Mouse (Mus musculus) layer of hippocampus, postnatal 25 days (tissue): Measurements from ENCODE around the gene Neu2. TPM values are rescaled to one million over a fixed set of nuclear protein-coding genes. Genes with fewer than 3 reads are reported as not detected.

Source experiments
- DNase-seq, 2 experiments: peaks; one replicate each; pipeline ENCODE4 v3.0.0; 2022; ENCODE audit warnings: mixed read lengths in 2 of 2, low spot score in 1 of 2; ENCODE audit errors: extremely low spot score in 1 of 2
- total RNA-seq, 2 experiments: library from RNA; stranded (reverse); gene quantifications; 2 replicates each; pipeline ENCODE4 v1.2.3; 2021

Neu2 gene
- total RNA-seq, 2 experiments from 2014 or later = 0.71 to 0.80 TPM

GRCm38 (mm10) chr1:87607385-87608091 lies 97.8 kb downstream of the Neu2 start:
- DNase-seq = peak; percentile 46 to 51

DNA sequence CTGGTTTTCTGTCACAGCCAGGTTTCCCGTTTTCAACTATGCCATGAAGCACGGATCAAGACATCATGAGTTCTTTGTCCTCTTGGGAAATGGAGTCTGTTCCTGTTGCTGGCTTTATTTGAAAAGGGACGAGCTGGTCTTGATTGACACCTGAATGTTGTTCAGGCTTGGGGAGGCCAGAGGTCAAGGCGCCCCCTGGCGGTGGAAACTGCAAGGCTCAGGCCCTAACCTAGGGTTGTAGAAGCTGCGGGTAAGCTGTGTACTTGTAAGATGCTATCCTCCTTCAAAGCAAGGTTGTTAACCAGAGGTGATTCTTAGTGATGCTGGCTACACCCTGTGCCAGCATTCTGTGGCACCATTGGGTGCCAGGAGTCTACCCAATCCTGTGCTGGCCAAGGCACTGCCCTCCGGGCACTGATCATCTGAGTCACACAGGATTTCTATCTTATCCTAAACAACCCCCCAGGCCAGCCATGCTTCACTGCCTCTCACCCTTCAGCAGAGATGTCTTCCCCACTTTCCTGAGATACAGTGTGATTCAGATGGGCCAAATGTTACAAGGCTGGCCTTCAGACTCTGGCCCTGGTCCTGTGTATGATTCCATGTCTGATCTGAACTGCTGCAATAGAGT lies 98.8 kb downstream of the Neu2 start:
- peak; percentile 37 to 71 for DNase-seq

DNA sequence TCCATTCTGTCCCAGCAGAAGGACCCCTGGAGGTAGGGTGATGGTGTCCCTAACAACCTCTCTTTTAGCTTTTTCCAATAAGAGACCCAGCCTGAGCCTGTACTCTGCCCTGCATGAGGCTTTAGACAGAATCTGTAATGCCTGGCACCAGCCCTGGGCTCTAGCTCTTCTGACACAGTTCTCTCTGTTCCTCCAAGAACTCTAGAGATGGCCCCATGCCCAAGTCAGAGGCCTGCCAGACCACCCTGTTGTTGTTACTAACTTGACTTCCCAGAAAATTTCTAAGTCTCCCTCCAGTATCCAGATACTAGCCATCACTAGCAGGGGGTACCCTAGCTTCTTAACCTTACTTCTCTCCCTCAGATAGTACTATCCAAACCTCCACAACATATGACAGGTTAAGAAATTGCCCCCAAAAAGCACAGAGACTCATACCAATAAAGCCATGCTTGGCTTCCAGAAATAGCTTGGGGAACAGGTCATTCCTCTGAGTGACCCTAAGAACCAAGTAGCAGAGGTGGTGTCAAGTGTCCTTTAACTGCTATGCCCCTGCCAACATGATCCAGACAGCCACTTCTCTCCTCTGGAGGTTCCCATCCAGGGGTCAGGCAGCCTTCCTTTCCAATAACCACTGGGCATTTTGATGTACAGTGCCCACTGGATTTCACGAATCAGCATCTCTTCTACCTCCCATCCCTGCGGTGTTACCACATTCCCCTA lies 105.0 kb downstream of the Neu2 start:
- DNase-seq = no peak

DNA sequence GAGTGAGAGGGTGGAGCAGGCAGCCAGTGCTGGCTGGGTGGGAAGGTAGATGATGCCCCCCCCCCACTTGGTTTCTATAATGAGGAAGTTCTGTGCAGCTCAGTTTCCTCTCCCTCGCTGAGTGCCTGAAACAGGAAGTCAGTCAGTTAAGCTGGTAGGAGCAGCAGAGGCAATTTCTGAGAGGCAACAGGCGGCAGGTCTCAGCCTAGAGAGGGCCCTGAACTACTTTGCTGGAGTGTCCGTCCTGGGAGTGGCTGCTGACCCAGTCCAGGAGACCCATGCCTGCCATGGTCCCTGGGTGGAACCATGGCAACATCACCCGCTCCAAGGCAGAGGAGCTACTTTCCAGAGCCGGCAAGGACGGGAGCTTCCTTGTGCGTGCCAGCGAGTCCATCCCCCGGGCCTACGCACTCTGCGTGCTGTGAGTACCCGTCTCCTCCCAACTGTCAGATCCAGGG lies 110.6 kb downstream of the Neu2 start, which contains the start of gene Inpp5d:
TSS of gene Inpp5d (plus strand) at position 102 of the 458 bp plus-strand sequence.
- no peak for DNase-seq

GRCm38 (mm10) chr1:87620693-87621092 lies 111.0 kb downstream of the Neu2 start:
- no peak for DNase-seq

DNA sequence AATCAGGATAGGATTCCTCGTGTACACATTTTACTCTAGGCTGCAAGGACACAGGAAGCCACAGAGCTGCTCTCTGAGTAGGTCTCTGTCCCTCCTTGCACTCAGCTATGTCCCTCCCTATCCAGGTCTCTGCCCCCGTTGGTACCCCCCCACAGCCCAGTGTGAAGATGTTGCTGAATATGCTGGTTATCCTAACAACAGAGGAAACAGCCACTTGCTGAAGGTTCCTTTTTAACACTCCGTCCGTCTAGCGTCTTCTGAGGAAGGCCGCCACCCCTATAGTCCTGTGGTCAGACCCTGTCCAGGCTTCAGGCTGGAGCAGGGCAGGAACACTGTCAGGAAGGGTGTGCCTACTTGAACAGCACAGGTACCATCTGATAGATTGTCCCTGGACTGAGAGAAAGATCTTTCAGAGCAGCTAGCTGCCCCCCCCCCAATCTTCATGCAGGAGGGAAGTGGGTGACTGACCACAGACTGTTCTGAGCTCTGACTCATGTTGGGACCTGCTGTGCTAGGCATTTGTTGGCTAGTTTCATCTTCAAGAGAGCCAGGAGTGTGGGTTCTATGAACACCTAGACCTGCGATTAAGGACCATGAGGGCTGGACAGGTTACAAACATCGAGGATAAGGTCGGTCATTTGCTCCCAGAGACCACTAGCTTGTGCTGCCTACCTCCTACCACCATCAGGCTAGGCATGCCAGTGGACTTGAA lies 111.6 kb downstream of the Neu2 start:
- DNase-seq = no peak

DNA sequence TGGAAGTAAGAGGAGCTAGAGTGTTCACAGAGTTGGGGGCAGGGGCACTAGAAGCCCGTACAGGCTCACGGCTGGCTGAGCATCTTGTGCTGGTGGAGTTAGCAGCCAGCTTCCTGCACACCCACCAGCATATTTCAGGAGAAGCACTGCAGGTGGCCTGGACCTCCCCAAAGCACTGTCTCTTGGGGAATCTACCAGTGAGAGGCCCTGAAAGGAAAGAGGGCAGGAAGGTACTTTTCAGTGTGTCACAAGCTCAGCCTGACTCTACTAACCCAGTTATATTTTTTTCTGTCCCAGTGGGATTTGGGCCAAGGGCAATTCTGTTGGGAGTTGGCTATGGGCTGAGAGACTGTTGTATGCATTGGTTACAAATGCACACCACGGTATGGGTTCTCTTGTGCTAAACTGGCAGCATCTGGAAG lies 112.2 kb downstream of the Neu2 start:
- peak in 1 of 2 experiments; percentile 19 for DNase-seq

- DNase-seq = no peak
Measured at GRCm38 (mm10) chr1:87623977-87624666, 114.4 kb downstream of the Neu2 start.

- no peak for DNase-seq
Measured at GRCm38 (mm10) chr1:87624826-87625225, 115.1 kb downstream of the Neu2 start.

GRCm38 (mm10) chr1:87625254-87626025 lies 115.8 kb downstream of the Neu2 start:
- DNase-seq = no peak

GRCm38 (mm10) chr1:87626344-87626743 lies 116.7 kb downstream of the Neu2 start:
- no peak for DNase-seq

- no peak for DNase-seq
Measured at GRCm38 (mm10) chr1:87628085-87628484, 118.4 kb downstream of the Neu2 start.

DNA sequence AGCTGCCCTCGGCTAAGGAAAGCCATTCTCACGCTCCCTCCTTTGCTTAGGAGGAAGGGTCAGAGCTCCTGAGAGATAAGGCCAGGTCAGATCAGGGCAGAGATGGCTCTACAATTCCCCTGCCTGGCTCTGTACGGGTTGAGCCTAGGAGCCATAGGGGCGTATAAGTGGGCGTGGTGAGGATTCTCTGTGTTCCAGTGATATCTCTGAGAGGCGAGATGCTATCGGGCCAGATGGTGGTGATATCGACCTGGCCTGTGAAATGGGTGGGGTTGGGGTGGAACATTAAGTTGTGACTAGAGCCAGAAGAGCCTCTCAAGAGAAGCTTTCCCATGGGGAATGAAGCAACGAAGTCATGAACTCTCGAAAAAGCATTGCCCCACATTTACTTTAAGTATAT lies 121.9 kb downstream of the Neu2 start:
- no peak for DNase-seq

GRCm38 (mm10) chr1:87632163-87632562 lies 122.5 kb downstream of the Neu2 start:
- DNase-seq = no peak

DNA sequence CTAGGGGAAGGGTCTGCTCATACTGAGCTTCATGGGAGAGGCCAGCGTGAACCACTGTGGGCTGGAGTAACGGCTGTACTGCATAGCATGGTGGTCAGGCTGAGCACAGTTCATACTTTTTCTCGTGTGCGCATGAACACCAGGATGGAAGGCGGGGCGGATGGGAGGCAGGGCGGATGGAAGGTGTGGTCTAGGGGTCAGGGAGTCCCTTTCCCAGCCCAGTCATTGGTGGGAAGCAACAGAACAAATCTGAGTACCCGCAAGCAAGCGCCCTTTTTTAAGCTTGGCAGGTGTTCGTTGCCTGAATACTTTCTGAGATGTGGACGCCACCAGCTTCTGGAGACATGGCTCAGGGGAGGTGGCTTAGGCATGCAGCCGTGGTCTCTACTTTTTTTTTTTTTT lies 127.0 kb downstream of the Neu2 start:
- DNase-seq = no peak

GRCm38 (mm10) chr1:87637121-87637877 lies 127.6 kb downstream of the Neu2 start:
- no peak for DNase-seq

GRCm38 (mm10) chr1:87637878-87638600 lies 128.3 kb downstream of the Neu2 start:
- no peak for DNase-seq

DNA sequence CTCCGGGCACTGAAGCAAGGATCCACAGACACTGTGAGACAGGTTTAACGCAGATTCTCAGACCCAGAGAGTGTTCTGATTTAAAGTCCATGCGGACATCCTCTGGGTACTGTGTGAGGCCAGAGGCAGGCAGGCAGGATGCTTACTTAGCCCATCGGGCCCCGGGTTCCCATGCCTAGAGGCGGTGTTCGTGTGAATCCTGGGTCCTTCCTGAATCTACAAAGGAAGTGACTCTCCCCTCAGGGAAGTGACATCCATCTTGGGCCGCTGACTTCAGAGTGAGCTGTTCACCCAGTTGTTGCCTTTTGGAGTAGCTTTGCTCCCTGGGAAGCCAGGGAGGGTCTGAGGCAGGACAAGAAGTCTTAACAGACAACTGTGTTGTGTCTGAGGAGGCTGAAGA lies 130.0 kb downstream of the Neu2 start:
- no peak for DNase-seq
